Mouse (Mus musculus) hematopoietic stem cell, adult 5-6 weeks (primary cell): ENCODE measurements around the gene Plekho2. TPM values are rescaled to one million over a fixed set of nuclear protein-coding genes. Genes with fewer than 3 reads are reported as not detected.

Experiments
- ATAC-seq, 2 experiments: fragments of 125-278 bp in 1 of 2; replicated peaks in 1 of 2; 2 replicates each; pipeline ENCODE4 v1.8.0; 2016 to 2017; ENCODE audit warnings: inconsistent platforms in 2 of 2, mild to moderate bottlenecking in 2 of 2, moderate number of reproducible peaks in 2 of 2, low read depth in 1 of 2, moderate TSS enrichment in 1 of 2; ENCODE audit not compliant: low FRiP score in 2 of 2, poor library complexity in 2 of 2, severe bottlenecking in 2 of 2, insufficient read depth in 1 of 2, low TSS enrichment in 1 of 2
- total RNA-seq: library from RNA; stranded (forward); fragments of 172-1452, 232-1000 nt; gene quantifications from 2 replicates; pipeline ENCODE4 v1.2.3, GENCODE M21; 2017

The Plekho2 gene
- total RNA-seq, 1 experiment from 2014 or later: 41.1 TPM

DNA sequence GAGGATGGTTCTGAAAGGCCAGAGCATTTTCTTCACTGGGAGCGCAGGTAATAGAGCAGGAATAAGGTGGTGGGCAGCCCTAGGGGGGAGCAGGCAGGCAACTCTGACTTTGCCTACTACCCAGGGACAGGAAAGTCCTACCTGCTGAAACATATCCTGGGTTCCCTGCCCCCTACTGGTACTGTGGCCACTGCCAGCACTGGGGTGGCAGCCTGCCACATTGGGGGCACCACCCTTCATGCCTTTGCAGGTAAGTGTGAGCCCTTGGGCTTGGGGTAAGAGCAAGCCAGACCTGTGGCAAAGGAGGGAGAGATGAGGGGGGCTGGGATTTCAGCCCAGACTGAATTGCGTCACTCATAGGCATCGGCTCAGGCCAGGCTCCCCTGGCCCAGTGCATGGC is 9.3 kb upstream of the Plekho2 start:
- ATAC-seq: no peak

DNA sequence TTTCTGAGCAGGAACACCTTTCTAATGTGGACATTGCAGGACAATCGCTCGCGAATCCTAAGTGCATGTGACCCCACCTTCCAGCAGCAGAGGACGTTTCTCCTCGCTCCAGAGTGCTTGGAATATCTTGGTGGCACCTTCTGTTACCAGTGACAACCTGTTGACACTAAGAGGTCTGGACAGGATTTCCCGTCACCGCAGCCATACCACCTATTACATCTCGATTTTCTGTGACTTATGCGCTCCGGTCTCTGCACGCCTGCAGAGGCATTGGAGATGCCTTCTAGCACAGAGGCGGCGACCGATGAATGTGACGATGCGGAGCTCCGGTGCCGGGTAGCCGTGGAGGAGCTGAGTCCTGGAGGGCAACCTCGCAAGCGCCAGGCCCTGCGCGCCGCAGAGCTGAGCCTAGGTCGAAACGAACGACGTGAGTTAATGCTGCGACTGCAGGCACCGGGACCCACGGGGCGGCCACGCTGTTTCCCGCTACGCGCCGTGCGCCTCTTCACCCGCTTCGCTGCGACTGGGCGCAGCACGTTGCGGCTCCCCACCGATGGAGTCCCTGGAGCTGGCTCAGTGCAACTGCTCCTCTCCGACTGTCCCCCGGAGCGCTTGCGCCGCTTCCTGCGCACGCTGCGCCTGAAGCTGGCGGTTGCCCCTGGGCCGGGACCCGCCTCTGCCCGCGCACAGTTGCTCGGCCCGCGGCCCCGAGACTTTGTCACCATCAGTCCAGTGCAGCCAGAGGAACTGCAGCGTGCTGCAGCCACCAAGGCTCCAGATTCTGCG is 7.9 kb upstream of the Plekho2 start:
- ATAC-seq: peak in 1 of 2 experiments; percentile 23; a peak in 2 of 4 replicates

DNA sequence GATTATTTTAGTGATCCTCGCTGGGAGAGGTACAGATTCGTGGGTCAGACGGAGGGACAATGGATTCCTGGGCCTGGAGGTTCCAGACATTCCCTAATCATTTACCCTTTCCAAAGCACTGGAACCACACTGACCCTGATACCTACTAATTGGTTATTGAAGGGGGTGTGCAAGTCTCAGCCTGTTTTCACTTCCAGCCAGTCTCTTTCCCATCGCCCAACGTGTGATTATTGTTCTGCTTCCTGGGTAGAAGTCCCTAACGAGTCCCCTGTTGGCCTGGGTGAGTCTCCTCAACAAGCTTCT is 7.4 kb upstream of the Plekho2 start:
- ATAC-seq: no peak

DNA sequence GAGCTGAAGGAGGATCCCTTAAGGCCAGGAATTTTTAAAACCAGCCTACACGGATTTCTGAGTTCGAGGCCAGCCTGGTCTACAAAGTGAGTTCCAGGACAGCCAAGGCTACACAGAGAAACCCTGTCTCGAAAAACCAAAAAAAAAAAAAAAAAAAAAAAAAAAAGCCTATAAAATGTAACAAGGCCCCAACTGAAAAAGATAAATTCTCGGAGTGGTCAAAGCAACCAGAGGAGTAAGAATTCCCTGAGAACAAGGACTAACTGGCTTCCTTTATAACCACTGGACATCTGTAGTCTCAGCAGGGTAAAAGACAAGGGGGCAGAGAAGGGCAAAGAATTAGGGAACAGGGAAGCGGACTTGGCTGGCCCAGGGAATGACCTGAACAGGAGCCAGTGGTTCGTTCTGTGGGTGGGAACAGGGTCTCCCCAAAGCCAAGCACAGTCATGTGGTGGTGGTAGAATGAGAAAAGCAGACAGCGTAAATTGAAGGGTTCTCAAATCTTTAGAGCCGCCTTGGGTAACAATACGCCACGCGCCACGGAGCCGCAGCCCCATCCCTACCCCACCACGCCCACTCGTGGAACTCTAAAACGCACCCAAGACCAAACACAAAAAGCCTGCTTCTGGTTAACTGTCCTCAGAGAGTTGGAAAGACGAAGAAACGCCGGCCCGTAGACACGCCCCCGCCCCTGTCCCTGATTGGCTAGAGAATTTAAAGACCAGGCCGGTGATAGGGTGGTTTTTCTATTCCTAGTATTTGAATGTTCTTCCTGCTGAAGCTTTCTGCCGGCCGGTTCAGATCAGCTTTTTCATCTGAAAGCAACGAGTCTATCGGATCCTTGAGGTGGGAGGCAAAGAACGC is 6.8 kb upstream of the Plekho2 start, which contains the start of gene Pif1:
Gene Pif1, plus strand, starts transcription at position 755 of the 864 bp plus-strand sequence.
- ATAC-seq: peak; percentile 80 to 90

DNA sequence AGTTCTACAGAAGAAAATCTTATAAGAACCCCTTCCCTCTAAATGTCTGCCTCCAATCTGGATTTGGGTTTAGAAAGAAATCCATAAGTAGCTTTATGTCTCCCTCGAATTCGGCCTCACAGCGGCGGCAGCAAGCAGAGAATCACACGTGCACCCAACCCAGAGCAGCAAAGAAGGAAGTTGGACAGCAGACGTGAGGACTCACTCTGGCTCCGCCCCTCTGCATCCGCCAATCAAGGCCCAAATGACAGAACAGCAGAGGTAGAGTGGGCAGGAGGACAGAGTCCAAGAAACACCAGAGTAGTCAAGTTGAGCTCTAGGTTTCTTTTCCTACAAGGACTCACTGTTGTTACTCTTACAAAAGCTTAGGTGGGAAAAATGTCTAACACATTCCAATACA is 3.2 kb upstream of the Plekho2 start:
- peak; percentile 13 to 30; a peak in 2 of 4 replicates for ATAC-seq

DNA sequence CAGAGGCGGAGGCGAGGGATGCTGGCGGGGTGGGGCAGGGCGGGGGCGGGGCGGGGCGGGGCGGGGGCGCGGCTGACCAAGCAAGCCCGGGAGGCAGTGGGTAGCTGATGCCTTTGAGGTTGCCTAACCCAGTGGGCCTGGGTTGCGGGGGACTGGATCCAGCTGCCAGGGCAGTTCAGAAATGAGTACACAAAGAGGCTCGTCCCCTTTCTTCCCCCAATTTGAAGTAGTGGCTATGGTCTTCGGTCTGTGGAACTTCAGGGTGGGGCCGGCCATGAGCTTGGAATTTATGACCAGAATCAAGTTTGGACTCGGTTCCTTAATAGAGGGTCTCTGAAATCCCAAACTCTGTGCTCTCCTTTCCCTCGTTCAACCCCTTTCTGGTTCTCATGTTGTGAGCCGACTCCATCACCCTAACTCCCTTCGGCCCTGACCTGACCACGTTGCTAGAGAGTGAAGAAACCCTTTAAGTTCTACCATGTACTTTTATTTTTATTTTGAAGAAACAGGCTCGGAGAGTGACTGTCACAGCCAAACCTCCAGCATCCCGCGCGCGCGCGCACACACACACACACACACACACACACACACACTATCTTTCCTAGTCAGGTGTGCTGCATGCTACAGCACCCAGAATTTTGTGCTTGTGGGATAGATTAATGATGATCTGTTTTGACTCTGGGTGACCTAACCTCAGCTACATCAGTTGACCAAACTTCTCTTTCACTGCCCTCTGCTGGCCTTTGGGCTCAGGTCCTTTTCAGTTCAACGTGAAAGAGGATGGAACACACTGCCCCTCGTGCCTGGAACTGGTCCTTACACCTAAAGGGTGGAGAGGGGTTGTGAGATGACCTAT is 789 bp upstream of the Plekho2 start:
- peak; percentile 54 to 66 for ATAC-seq

DNA sequence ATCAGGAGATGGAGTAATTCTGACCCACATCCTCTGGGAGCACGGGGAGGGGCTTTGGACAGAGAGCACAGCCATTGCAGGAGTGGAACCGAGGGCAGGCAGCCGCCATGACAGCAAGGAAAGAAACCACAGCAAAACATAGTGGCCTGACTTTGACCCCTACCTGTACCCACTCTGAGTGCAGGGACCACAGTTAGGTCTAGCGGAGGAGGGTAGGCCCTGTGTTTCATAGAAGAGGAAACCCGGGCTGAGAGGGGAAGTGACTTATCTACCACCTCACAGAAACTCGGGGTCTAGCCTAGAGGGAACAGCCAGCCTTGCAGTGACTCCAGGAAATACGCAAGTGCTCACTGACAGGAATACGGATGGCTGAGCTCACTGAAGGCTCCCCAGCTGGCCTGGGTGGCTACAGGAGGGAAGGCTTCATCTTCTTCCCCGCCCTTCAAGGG is 1.0 kb downstream of the Plekho2 start:
- ATAC-seq: peak; percentile 59 to 61

DNA sequence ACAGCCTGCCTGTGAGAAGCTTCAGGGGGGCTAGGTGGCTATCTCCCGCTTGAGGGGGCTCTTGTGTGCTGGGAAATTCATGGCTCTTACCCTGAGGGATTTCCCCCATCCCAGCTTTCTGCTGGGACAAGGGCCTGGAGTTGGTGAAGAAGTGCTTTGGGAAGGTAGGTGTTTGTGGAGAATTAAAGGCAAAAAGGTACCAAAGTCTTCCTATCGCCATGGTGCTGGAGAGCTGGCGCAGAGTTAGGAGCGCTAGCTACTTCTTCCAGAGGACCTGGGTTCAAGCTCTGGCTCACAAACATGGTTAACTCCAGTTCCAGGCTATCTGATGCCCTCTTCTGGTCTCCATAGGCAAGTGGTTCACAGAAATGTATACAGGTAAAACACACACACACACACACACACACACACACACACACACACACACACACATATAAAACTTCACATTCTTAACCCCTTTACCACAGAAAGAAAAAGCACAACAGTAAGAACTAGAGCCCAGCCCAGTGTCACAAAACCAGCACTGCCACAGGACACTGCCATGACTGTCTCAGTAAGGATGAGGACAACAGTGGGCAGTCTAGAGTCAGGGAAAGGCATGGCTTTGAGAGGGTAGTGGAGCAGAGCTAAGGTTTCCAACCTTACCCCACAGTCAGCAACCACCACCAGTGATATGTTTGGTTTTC is 2.2 kb downstream of the Plekho2 start:
- ATAC-seq: no peak

DNA sequence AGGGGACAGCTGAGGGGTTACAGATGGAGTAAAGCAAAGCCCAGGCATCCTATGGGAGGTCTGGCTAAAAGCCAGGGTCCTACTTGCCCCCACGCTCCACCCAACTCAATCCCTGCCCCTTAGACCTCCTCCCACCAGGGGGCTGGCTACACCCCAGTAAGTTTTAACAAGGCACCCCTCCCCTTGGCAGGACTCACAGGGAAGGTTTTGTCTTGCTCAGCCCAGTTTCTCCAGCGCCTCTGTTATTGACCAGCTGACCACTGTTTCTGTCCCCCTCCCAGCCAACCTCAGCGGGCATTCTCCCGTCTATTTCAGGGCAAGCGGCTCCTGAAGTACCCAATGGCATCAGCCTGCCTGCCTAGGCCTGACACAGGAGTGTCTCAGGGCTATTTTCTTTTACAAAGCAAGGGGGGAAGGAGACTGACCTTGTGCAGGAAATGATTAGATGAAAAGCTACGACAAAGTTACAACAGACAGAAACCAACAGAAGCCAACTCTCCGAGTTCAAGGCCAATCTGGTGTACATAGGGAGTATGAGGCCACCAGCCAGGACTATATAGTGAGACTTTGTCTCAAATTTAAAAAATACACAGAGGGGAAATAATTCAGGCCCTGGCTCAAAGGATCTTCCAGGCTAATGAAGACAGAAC is 2.9 kb downstream of the Plekho2 start:
- ATAC-seq: no peak

DNA sequence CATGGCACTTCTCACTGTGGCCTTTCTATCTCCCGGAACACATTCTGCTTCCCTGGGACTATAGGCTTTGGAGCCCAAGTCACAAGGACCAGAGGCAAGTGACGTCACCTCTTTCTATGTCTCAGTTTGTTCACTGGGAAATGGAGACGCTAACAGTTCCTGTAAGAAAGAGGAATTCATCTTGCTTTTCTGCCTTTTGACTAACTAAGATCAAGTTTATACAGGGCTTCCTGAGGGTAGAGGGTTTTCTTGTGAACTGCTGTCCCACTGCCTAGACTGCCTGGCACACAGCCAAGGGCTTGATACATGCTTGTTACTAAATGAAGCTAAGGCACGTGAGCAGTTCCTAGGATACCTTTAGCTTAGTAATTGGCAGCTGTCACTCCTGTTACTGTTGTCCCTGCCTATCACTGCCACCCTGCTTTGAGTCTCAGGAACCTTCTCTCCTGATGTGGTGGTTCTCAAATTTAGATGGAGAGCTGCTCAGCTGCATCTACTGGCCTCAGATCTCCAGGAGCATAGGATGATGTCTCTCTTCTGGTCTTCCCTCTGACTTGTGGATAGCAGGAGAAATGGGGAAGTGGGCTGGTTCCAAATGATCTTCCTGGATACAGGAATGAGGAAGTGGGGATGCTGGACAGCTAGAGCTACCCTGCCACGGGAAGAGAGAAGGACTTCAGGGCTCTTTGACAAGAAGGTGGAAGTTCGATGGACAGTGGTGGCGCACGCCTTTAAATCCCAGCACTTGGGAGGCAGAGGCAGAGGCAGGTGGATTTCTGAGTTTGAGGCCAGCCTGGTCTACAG is 4.2 kb downstream of the Plekho2 start:
- no peak for ATAC-seq

DNA sequence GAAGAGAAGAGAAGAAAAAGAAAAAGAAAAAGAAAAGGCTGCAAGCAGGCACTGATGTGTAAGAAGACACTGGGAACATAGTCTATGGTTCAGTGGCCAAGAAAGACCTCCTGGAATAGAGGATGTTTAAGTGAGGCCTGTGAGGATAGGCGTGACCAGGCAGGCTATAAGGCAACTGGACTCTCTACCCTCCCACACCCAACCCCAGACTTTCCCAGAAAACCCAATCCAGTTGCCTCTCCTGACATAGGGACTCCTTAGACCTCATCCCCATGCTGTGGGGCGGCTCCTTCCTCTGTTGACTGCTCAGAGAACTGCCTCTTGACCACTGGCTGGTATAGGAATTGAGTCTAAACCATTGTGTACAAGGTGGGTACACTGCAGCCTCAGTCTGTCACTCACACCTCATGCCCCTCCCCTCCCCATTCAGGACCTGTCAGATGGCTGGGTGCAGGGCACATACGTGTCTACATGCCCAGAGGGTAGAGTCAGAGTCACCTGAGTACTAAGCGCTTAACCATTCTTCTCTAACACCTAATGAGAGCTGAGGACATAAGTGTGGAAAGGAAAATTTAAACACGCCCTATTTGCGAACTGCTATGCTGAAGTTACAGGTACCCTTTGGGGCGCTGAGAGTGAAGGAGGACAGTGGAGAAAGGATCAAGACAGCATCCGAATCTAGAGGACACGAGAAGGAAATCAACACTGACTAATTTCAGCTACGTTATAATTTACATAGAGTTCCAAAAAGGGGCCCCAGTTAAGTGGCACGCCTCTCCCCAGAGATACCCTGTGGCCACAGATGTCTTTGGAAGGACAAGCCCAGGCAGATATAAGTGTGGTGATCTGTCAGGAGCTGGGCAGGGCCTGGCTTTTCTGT is 5.1 kb downstream of the Plekho2 start:
- ATAC-seq: no peak

DNA sequence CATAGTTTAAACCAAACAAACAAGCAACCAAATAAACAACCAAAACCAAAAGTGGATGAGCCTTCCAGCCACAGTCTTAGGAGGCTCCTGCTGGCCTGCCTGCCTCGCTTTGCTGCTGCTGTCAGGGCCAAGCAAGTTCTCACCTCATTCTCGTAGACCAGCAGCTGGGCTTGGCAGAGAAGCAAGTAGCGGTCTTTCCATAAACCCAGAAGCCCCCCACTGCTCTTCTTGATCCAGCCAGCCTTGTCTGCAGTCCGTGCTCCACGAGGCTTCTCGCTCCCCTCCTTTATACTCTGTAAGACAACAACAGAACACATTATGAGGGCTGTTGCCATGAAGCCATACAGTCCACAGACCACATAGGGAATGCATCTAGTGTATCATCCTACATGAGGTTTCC is 7.0 kb downstream of the Plekho2 start:
- no peak for ATAC-seq

DNA sequence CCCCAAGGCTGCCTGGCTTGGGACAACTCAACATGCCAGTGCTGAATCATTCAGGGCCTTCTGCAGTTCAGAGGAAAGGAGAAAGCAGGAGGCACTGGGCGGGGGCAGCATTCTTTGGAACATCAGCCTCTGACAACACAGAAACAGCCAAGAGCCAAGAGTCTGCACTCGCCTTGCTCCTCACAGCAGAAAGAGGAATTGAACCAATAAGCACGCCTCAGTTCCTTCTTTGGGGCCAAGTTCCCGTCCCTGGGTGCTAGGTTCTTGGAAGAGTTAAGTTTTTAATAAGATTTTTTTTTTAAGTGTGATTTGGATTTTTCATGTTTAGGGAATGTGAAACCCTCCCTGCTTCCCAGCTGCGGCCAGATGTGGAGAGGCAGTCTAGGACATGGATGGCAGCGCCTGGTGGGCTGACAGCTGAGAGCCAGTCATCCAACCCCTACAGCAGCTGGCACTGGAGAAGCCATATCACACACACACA is 10.3 kb downstream of the Plekho2 start:
- 0 out of 4 replicates have a peak, but pooled peaks of 1 of the 2 experiments have one; percentile 49 for ATAC-seq

DNA sequence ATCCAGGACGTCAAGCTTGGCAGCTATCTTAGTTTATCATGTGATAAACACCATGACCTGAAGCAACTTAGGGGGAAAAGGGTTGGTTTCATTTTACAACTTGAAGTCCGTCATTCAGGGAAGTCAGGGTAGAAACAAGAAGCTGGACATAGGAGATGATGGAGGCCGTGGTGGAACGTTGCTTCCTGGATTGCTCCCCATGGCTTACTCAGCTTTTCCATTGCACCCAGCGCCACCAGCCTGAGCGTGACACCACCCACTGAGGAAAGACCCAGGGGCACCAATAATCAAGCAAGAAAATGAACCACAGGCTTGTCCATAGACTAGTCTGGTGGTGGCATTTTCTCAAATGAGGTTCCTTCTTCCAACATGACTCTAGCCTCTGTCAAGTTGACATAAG is 11.1 kb downstream of the Plekho2 start:
- ATAC-seq: no peak; a peak in 1 of 4 replicates

DNA sequence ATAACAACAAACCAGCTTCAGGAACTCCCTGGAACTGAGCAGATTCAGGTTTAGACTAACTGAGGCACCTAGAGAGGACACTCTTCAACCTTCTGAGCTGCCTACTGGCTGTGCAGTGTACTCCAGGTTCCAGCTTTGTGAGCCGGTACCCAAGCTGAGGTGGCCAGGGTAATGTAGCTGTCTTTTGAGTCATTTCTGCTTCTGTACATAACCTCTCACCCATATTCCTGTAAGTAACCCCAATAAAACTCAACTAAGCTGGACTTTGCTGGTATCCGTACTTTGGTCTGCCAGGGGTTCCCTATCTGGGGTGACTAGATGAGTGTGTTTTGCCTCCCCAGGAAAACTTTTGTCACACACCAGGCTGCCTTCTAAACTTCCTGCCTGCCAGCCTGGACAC is 15.1 kb downstream of the Plekho2 start:
- ATAC-seq: no peak
